Mouse (Mus musculus): ENCODE measurements around the gene Itpr2.

GRCm38 (mm10) chr6:146490416-146490960 lies 11.5 kb downstream of the Itpr2 start:
- TF ChIP-seq POLR2A (IDR thresholded peaks at IDR 0.05; ENCODE audit: borderline replicate concordance, low read depth, low read length) (no peak), CTCF (IDR thresholded peaks at IDR 0.05; ENCODE audit: low read depth, low read length) (no peak)
